Mouse (Mus musculus): Measurements from ENCODE around the gene Gm37240. TPM values are rescaled to one million over a fixed set of nuclear protein-coding genes. Genes with fewer than 3 reads are reported as not detected.

Gene Gm37240
- polyA plus RNA-seq, 1 experiment from 2014 or later: 15.1 TPM

- Histone ChIP-seq H3K4me3 (ENCODE audit: low read length) (no peak overlapping the region), H3K4me2 (replicated peaks; ENCODE audit: low read depth, low read length) (no peak overlapping the region), H3K36me3 (ENCODE audit: control insufficient read depth, insufficient read depth, low read length) (no peaks in the 10 kb centered on the region), H3K27me3 (ENCODE audit: control insufficient read depth, insufficient read depth, low read length) (no peaks in the 10 kb centered on the region), H3K9me3 (ENCODE audit: control insufficient read depth, low read length) (no peaks in the 10 kb centered on the region), H3K27ac (ENCODE audit: low read depth, low read length) (no peak overlapping the region), H3K9ac (ENCODE audit: low read depth, low read length) (no peak overlapping the region), H3K4me1 (ENCODE audit: control insufficient read depth, insufficient read depth, low read length) (no peaks in the 10 kb centered on the region)
- WGBS: 87% methylated on average over 7 of the region's 7 CpGs
- ATAC-seq (ENCODE audit: low FRiP score, low TSS enrichment): no peak
Observed at GRCm38 (mm10) chr3:85681136-85681535, 206.2 kb downstream of the Gm37240 start.

DNA sequence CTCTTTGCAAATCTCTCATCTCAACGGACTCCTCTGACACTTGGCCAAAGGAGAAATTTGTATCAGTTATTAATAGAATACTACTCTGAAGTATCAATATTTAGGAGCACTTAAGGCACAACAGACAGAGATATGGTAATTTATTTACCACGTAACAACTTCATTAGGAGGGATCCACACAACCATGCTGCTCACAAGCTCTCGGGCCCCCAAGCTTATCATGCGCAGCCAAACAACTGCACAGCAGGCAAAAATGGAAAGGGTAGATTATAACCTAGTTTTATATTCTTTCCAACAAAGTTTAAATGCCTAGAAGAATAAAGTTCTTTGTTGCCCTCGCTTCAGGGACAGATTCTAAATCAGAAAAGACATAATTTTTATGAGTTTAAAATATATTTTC lies 207.4 kb downstream of the Gm37240 start:
- Histone ChIP-seq H3K4me3 (ENCODE audit: low read length) (no peak overlapping the region), H3K9me3 (ENCODE audit: control insufficient read depth, low read length) (no peaks in the 10 kb centered on the region), H3K9ac (ENCODE audit: low read depth, low read length) (no peak overlapping the region), H3K4me1 (ENCODE audit: control insufficient read depth, insufficient read depth, low read length) (no peaks in the 10 kb centered on the region), H3K27me3 (ENCODE audit: control insufficient read depth, insufficient read depth, low read length) (no peaks in the 10 kb centered on the region), H3K27ac (ENCODE audit: low read depth, low read length) (no peak overlapping the region), H3K36me3 (ENCODE audit: control insufficient read depth, insufficient read depth, low read length) (no peaks in the 10 kb centered on the region), H3K4me2 (replicated peaks; ENCODE audit: low read depth, low read length) (no peak overlapping the region)
- WGBS: 92% methylated on average over 5 of the region's 5 CpGs
- no peak for ATAC-seq (ENCODE audit: low FRiP score, low TSS enrichment)

- no peak overlapping the region for H3K4me3 ChIP-seq (ENCODE audit: low read length)
- H3K27me3 ChIP-seq (ENCODE audit: control insufficient read depth, insufficient read depth, low read length): no peaks in the 10 kb centered on the region
- H3K4me2 ChIP-seq (replicated peaks; ENCODE audit: low read depth, low read length): no peak overlapping the region
- no peaks in the 10 kb centered on the region for H3K9me3 ChIP-seq (ENCODE audit: control insufficient read depth, low read length)
- no peaks in the 10 kb centered on the region for H3K4me1 ChIP-seq (ENCODE audit: control insufficient read depth, insufficient read depth, low read length)
- 84% methylated on average over 8 of the region's 8 CpGs for WGBS
- H3K27ac ChIP-seq (ENCODE audit: low read depth, low read length): no peak overlapping the region
- H3K36me3 ChIP-seq (ENCODE audit: control insufficient read depth, insufficient read depth, low read length): no peaks in the 10 kb centered on the region
- H3K9ac ChIP-seq (ENCODE audit: low read depth, low read length): no peak overlapping the region
- no peak for ATAC-seq (ENCODE audit: low FRiP score, low TSS enrichment)
Observed at GRCm38 (mm10) chr3:85679312-85679933, 207.9 kb downstream of the Gm37240 start.

GRCm38 (mm10) chr3:85677952-85678351 lies 209.4 kb downstream of the Gm37240 start:
- WGBS: 74% methylated on average over 3 of the region's 3 CpGs
- Histone ChIP-seq H3K4me2 (replicated peaks; ENCODE audit: low read depth, low read length) (no peak overlapping the region), H3K9me3 (ENCODE audit: control insufficient read depth, low read length) (no peaks in the 10 kb centered on the region), H3K4me1 (ENCODE audit: control insufficient read depth, insufficient read depth, low read length) (no peaks in the 10 kb centered on the region), H3K27me3 (ENCODE audit: control insufficient read depth, insufficient read depth, low read length) (no peaks in the 10 kb centered on the region), H3K36me3 (ENCODE audit: control insufficient read depth, insufficient read depth, low read length) (no peaks in the 10 kb centered on the region), H3K27ac (ENCODE audit: low read depth, low read length) (no peak overlapping the region), H3K9ac (ENCODE audit: low read depth, low read length) (no peak overlapping the region), H3K4me3 (ENCODE audit: low read length) (no peak overlapping the region)
- ATAC-seq (ENCODE audit: low FRiP score, low TSS enrichment): no peak

GRCm38 (mm10) chr3:85677133-85677532 lies 210.2 kb downstream of the Gm37240 start:
- WGBS: 81% methylated on average over 8 of the region's 8 CpGs
- no peak overlapping the region for H3K4me2 ChIP-seq (replicated peaks; ENCODE audit: low read depth, low read length)
- H3K27me3 ChIP-seq (ENCODE audit: control insufficient read depth, insufficient read depth, low read length): no peaks in the 10 kb centered on the region
- no peak overlapping the region for H3K4me3 ChIP-seq (ENCODE audit: low read length)
- H3K27ac ChIP-seq (ENCODE audit: low read depth, low read length): no peak overlapping the region
- H3K4me1 ChIP-seq (ENCODE audit: control insufficient read depth, insufficient read depth, low read length): no peaks in the 10 kb centered on the region
- no peak overlapping the region for H3K9ac ChIP-seq (ENCODE audit: low read depth, low read length)
- no peaks in the 10 kb centered on the region for H3K36me3 ChIP-seq (ENCODE audit: control insufficient read depth, insufficient read depth, low read length)
- H3K9me3 ChIP-seq (ENCODE audit: control insufficient read depth, low read length): no peaks in the 10 kb centered on the region
- ATAC-seq (ENCODE audit: low FRiP score, low TSS enrichment): no peak

DNA sequence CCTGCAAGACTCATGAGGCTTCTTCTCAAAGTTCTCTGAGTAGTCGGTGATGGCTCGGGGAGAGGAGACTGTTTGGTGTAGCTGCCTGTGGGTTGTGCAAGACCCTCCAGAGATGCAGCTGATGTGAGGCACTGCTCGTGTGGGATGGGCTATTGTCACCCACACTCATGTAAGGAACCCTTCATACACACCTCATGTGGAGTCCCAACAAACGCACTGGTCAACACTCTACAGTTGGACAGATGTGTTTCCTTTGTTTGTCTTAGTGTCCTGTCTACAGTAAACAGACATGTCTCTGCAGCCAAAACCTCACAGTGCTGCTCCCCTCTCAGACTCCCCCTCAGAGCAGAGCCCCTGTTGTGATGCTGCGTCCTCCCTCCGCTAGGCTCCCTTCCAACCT lies 217.5 kb downstream of the Gm37240 start:
- Histone ChIP-seq H3K9me3 (ENCODE audit: control insufficient read depth, low read length) (no peaks in the 10 kb centered on the region), H3K27me3 (ENCODE audit: control insufficient read depth, insufficient read depth, low read length) (no peaks in the 10 kb centered on the region), H3K36me3 (ENCODE audit: control insufficient read depth, insufficient read depth, low read length) (no peaks in the 10 kb centered on the region), H3K27ac (ENCODE audit: low read depth, low read length) (no peak overlapping the region), H3K4me3 (ENCODE audit: low read length) (no peak overlapping the region), H3K4me1 (ENCODE audit: control insufficient read depth, insufficient read depth, low read length) (0 out of 2 replicates have a peak, but pooled peaks cover 7% of the 10 kb centered on the region), H3K4me2 (replicated peaks; ENCODE audit: low read depth, low read length) (no peak overlapping the region), H3K9ac (ENCODE audit: low read depth, low read length) (no peak overlapping the region)
- no peak for ATAC-seq (ENCODE audit: low FRiP score, low TSS enrichment)
- WGBS: 89% methylated on average over 6 of the region's 6 CpGs

DNA sequence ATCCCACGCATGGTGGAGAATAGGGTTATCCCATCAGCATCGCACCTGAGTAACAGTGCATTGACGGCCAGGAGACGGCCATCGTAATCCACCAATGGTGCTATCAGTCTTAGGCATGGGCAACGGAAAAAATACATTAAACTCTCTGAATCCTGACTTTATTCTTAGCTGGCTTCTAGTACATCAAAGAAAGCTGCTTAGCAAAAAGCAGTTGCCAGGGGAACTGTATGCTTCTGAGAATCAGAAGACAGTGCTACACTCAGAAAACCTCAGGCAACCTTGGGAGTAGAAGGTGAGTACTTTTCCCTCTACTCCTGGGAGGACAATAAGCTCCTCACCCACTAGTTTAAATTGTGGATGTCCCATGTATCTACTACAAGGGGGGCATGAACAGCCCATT lies 219.6 kb downstream of the Gm37240 start:
- H3K9me3 ChIP-seq (ENCODE audit: control insufficient read depth, low read length): no peaks in the 10 kb centered on the region
- no peak overlapping the region for H3K4me3 ChIP-seq (ENCODE audit: low read length)
- H3K27me3 ChIP-seq (ENCODE audit: control insufficient read depth, insufficient read depth, low read length): no peaks in the 10 kb centered on the region
- 95% methylated on average over 6 of the region's 6 CpGs for WGBS
- no peak for ATAC-seq (ENCODE audit: low FRiP score, low TSS enrichment)
- H3K4me2 ChIP-seq (replicated peaks; ENCODE audit: low read depth, low read length): no peak overlapping the region
- peaks cover 17% of the 10 kb centered on the region; the same call in 1 of the 2 replicates for H3K4me1 ChIP-seq (ENCODE audit: control insufficient read depth, insufficient read depth, low read length)
- no peaks in the 10 kb centered on the region for H3K36me3 ChIP-seq (ENCODE audit: control insufficient read depth, insufficient read depth, low read length)
- H3K9ac ChIP-seq (ENCODE audit: low read depth, low read length): no peak overlapping the region
- no peak overlapping the region for H3K27ac ChIP-seq (ENCODE audit: low read depth, low read length)

GRCm38 (mm10) chr3:85666736-85667135 lies 220.6 kb downstream of the Gm37240 start:
- H3K9me3 ChIP-seq (ENCODE audit: control insufficient read depth, low read length): no peaks in the 10 kb centered on the region
- 72% methylated on average over 12 of the region's 12 CpGs for WGBS
- no peak overlapping the region for H3K9ac ChIP-seq (ENCODE audit: low read depth, low read length)
- ATAC-seq (ENCODE audit: low FRiP score, low TSS enrichment): no peak
- H3K4me1 ChIP-seq (ENCODE audit: control insufficient read depth, insufficient read depth, low read length): peaks cover 17% of the 10 kb centered on the region; the same call in 1 of the 2 replicates
- no peak overlapping the region for H3K27ac ChIP-seq (ENCODE audit: low read depth, low read length)
- no peaks in the 10 kb centered on the region for H3K27me3 ChIP-seq (ENCODE audit: control insufficient read depth, insufficient read depth, low read length)
- H3K4me3 ChIP-seq (ENCODE audit: low read length): no peak overlapping the region
- no peak overlapping the region for H3K4me2 ChIP-seq (replicated peaks; ENCODE audit: low read depth, low read length)
- no peaks in the 10 kb centered on the region for H3K36me3 ChIP-seq (ENCODE audit: control insufficient read depth, insufficient read depth, low read length)

DNA sequence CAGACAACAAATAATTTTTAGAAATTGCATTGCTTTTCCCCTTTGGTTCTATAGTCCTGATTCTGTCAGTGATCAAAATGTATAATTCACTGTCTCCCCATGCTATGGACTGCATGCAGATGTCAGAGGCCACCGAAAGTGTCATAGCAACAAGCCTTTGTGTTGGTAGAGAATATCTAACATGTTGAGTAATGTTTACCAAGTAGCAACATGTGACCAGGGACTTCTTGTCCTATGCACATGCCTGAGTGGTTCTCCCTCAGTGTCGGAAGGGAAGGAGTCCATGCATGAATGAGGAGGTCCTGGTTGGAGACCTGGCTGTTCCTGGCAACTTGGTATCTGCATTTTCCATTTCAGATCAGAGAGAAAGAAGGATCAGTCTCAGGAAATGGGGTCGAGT lies 221.2 kb downstream of the Gm37240 start:
- Histone ChIP-seq H3K4me1 (ENCODE audit: control insufficient read depth, insufficient read depth, low read length) (peaks cover 17% of the 10 kb centered on the region; the same call in 1 of the 2 replicates), H3K4me2 (replicated peaks; ENCODE audit: low read depth, low read length) (no peak overlapping the region), H3K27ac (ENCODE audit: low read depth, low read length) (no peak overlapping the region), H3K4me3 (ENCODE audit: low read length) (no peak overlapping the region), H3K27me3 (ENCODE audit: control insufficient read depth, insufficient read depth, low read length) (no peaks in the 10 kb centered on the region), H3K9ac (ENCODE audit: low read depth, low read length) (no peak overlapping the region), H3K9me3 (ENCODE audit: control insufficient read depth, low read length) (no peaks in the 10 kb centered on the region), H3K36me3 (ENCODE audit: control insufficient read depth, insufficient read depth, low read length) (no peaks in the 10 kb centered on the region)
- WGBS: 52% methylated on average over 3 of the region's 3 CpGs
- ATAC-seq (ENCODE audit: low FRiP score, low TSS enrichment): no peak
